ENCODE assay signal across 8 mouse cellular contexts in the genomic region with DNA sequence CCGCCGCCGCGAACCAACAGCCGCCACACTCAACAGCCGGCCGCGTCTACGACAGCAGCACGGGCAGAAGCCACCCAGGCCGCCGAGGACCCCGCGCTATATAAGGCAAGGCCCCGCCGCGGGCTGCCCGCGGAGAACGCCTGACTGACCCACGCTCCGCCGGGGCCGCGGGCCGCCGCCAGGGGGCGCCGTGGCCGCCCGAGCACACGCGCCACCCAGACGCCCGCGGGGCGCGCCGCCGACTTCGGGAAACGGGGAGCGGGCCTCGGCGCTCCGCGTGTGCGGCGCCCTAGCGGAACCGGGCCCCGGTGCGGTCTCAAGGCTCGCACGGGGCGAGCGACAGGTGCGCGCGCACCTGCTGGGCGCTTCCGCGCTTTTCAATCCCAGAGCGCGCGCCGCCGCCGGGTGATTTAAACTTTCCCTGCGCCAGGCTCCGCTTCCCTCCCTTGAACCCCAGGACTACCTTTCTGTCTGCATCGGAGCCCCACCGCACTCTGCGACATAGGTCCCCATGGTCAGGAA. TPM values are rescaled to one million over a fixed set of nuclear protein-coding genes. Genes with fewer than 3 reads are reported as not detected.
A peak's percentile ranks its signal among the peaks of the same experiment; 100 is the strongest.
DNase-seq lines count a peak whose midpoint lies in the region; ATAC-seq lines count a peak whose summit lies in the region.

A gene (minus strand): TSS at position 153 of the 522 bp plus-strand sequence.

- WGBS in hindbrain, embryonic 16.5 days = under 1% methylated on average over 67 of the region's 74 CpGs

- H3K27me3 ChIP-seq in hindbrain, embryonic 16.5 days (replicated peaks; ENCODE audit: control insufficient read depth, insufficient read depth, low read length) = no peaks in the 10 kb centered on the region

- ATAC-seq in hindbrain, embryonic 16.5 days = peak; percentile 100

- DNase-seq in ZHBTc4 (ENCODE audit: low read depth, low spot score) = peak; percentile 89
- peak; percentile 81 to 93 for DNase-seq in cerebellum, postnatal 4 days (ENCODE audit: low spot score in 2 of 2)
- DNase-seq in gastrocnemius, adult 18-20 months (ENCODE audit: low spot score) = peak; percentile 88
- DNase-seq in left cerebral cortex, adult 18-20 months (ENCODE audit: low spot score in 2 of 2) = peak; percentile 84 to 93
- DNase-seq in lung, postnatal 4 days = peak; percentile 94 to 96
- peak; percentile 95 for DNase-seq in retina, postnatal 1 day
- peak; percentile 94 for DNase-seq in thymus, postnatal 4 days

- H3K4me3 ChIP-seq in hindbrain, embryonic 16.5 days (ENCODE audit: low read length) = peak within 1 kb of the TSS; percentile 76

- H3K4me2 ChIP-seq in hindbrain, embryonic 16.5 days (ENCODE audit: low read length) = peak within 1 kb of the TSS; percentile 86

- H3K36me3 ChIP-seq in hindbrain, embryonic 16.5 days (ENCODE audit: control insufficient read depth, insufficient read depth, low read length) = peaks cover 2% of the 10 kb centered on the region; the same call in 1 of the 2 replicates

- peak within 1 kb of the TSS; percentile 94 for H3K9ac ChIP-seq in hindbrain, embryonic 16.5 days (ENCODE audit: low read depth, low read length)

- peak within 1 kb of the TSS; percentile 94 for H3K27ac ChIP-seq in hindbrain, embryonic 16.5 days (ENCODE audit: low read depth, low read length)

- no peaks in the 10 kb centered on the region for H3K9me3 ChIP-seq in hindbrain, embryonic 16.5 days (ENCODE audit: control insufficient read depth, low read length)

- peaks cover 11% of the 10 kb centered on the region for H3K4me1 ChIP-seq in hindbrain, embryonic 16.5 days (ENCODE audit: control insufficient read depth, insufficient read depth, low read depth, low read length)

RNA-seq across cellular contexts. Expression of the gene that starts here (rescaled TPM):
- 10 to 100 TPM; 47.1 to 54.6 TPM for total RNA-seq in gastrocnemius, adult 18-20 months (2021)
- 7.7 and 12.2 TPM in 2 replicates for polyA plus RNA-seq in hindbrain, embryonic 16.5 days (2015; fragmentation: Nextera tagmentation; extraction: Ambion mirVana)
- 10 to 100 TPM; 68.1 to 76.1 TPM for total RNA-seq in left cerebral cortex, adult 18-20 months (2021)

Comparison
In these comparisons a context has a peak if more than half of its experiments do, and no peak if none do; other contexts are left out.
1. Peak in every context shown above with its lines: DNase-seq, ATAC-seq, H3K4me3 ChIP-seq and H3K27ac ChIP-seq.